Mouse (Mus musculus) heart, adult 9 months (tissue): Measurements from ENCODE around the gene Ccnl1.
A peak's percentile ranks its signal among the peaks of the same experiment; 100 is the strongest.

ENCODE experiments used
- DNase-seq, 2 experiments: peaks; one replicate each; pipeline ENCODE4 v3.0.0; 2022; ENCODE audit warnings: low spot score in 2 of 2

Ccnl1 gene

GRCm38 (mm10) chr3:65958102-65958839 is at the start of gene Ccnl1:
Ccnl1 (minus strand) TSS chr3:65958249.
- DNase-seq, result peak; percentile 96 to 97

- DNase-seq, result no peak
Measured at GRCm38 (mm10) chr3:66004989-66005388, 46.9 kb upstream of the Ccnl1 start.

GRCm38 (mm10) chr3:66004220-66004951 is 46.3 kb upstream of the Ccnl1 start:
- no peak for DNase-seq

GRCm38 (mm10) chr3:66000400-66000799 is 42.4 kb upstream of the Ccnl1 start:
- DNase-seq, result no peak

- no peak for DNase-seq
Measured at GRCm38 (mm10) chr3:65997360-65998008, 39.4 kb upstream of the Ccnl1 start.

- no peak for DNase-seq
Measured at GRCm38 (mm10) chr3:65992395-65993340, 34.6 kb upstream of the Ccnl1 start.

GRCm38 (mm10) chr3:65990957-65991646 is 33.1 kb upstream of the Ccnl1 start:
- DNase-seq, result peak; percentile 18 to 54

- no peak for DNase-seq
Measured at GRCm38 (mm10) chr3:65990524-65990923, 32.5 kb upstream of the Ccnl1 start.

- no peak for DNase-seq
Measured at GRCm38 (mm10) chr3:65988711-65989495, 30.9 kb upstream of the Ccnl1 start.

- DNase-seq, result no peak
Measured at GRCm38 (mm10) chr3:65976296-65976695, 18.2 kb upstream of the Ccnl1 start.

- DNase-seq, result peak; percentile 57 to 61
Measured at GRCm38 (mm10) chr3:65975317-65975716, 17.3 kb upstream of the Ccnl1 start.

- DNase-seq, result peak; percentile 97 to 98
Measured at GRCm38 (mm10) chr3:65974232-65975058, 16.4 kb upstream of the Ccnl1 start.

- no peak for DNase-seq
Measured at GRCm38 (mm10) chr3:65973501-65974231, 15.6 kb upstream of the Ccnl1 start.

GRCm38 (mm10) chr3:65969196-65969595 is 11.1 kb upstream of the Ccnl1 start:
- DNase-seq, result no peak

GRCm38 (mm10) chr3:65966360-65966759 is 8.3 kb upstream of the Ccnl1 start:
- no peak for DNase-seq

GRCm38 (mm10) chr3:65962270-65962930 is 4.4 kb upstream of the Ccnl1 start:
- DNase-seq, result no peak

- DNase-seq, result no peak
Measured at GRCm38 (mm10) chr3:65960291-65960945, 2.4 kb upstream of the Ccnl1 start.
